Mouse (Mus musculus) heart, adult 2 months (tissue): ENCODE measurements around the gene Tmem255b. TPM values are rescaled to one million over a fixed set of nuclear protein-coding genes. Genes with fewer than 3 reads are reported as not detected.

Experiments
- DNase-seq, 2 experiments: peaks; one replicate each; pipeline ENCODE4 v3.0.0; 2021
- H3K27ac ChIP-seq: fragments of 200-600 bp; 2 replicates; pipeline ENCODE4 v1.8.1; 2022
- H3K27me3 ChIP-seq: fragments of 200-500 bp; 2 replicates; pipeline ENCODE4 v1.6.1; 2012; ENCODE audit warnings: mild to moderate bottlenecking, low read length, inconsistent platforms, mixed read lengths; ENCODE audit not compliant: control insufficient read depth, insufficient read depth
- H3K36me3 ChIP-seq: fragments of 200-500 bp; 2 replicates; pipeline ENCODE4 v1.6.1; 2012; ENCODE audit warnings: low read length, inconsistent platforms; ENCODE audit not compliant: control insufficient read depth, insufficient read depth
- H3K4me1 ChIP-seq: fragments of 200-500 bp; 2 replicates; pipeline ENCODE4 v1.6.1; 2011; ENCODE audit warnings: low read length; ENCODE audit not compliant: control insufficient read depth, insufficient read depth
- H3K4me3 ChIP-seq: fragments of 200-600 bp; 2 replicates; pipeline ENCODE4 v1.8.1; 2022
- H3K79me2 ChIP-seq: fragments of 200-500 bp; replicated peaks from 2 replicates; pipeline ENCODE4 v1.6.1; 2012; ENCODE audit warnings: mild to moderate bottlenecking, inconsistent platforms, low read length, moderate library complexity, mixed read lengths; ENCODE audit not compliant: control insufficient read depth, insufficient read depth
- H3K9ac ChIP-seq: fragments of 200-500 bp; 2 replicates; pipeline ENCODE4 v1.6.1; 2012; ENCODE audit warnings: low read depth, mild to moderate bottlenecking, control low read depth, inconsistent platforms, low read length, mixed read lengths
- CTCF ChIP-seq: fragments of 200-600 bp; IDR thresholded peaks from 2 replicates; pipeline ENCODE4 v1.8.1; 2022; ENCODE audit warnings: antibody characterized with exemption, mild to moderate bottlenecking, moderate library complexity
- EP300 ChIP-seq: fragments of 200-500 bp; IDR thresholded peaks from 2 replicates; pipeline ENCODE4 v1.6.1; 2011; ENCODE audit warnings: low read depth, low read length, control low read depth; ENCODE audit not compliant: insufficient read depth
- POLR2A ChIP-seq: fragments of 200-500 bp; IDR thresholded peaks from 2 replicates; pipeline ENCODE4 v1.6.1; 2011; ENCODE audit warnings: mild to moderate bottlenecking, low read depth, low read length, control low read depth; ENCODE audit not compliant: insufficient read depth
- WGBS: fragments of 180-500 bp; shearing (Covaris S2); methylation state at CpG from one replicate; pipeline ENCODE4 v1.1.7; 2018; 5-methylcytosine and 5-hydroxymethylcytosine counted together
- intact Hi-C: fragments of 180-260 bp; cut with DNase I; formaldehyde crosslinking; loops from one replicate; pipeline ENCODE4 v1.15.1; 2025
- polyA plus RNA-seq: library from polyadenylated mRNA; depleted of rRNA; stranded (reverse); fragments of >200 nt; gene quantifications from 2 replicates; pipeline ENCODE4 v1.2.3, GENCODE M21; 2012
- total RNA-seq, 2 experiments: library from RNA; stranded (reverse); gene quantifications; 2 replicates each; pipeline ENCODE4 v1.2.3; 2021

Tmem255b gene
- total and polyA plus RNA-seq, 3 experiments: 4.8 to 10.2 (median 8.0) TPM

DNA sequence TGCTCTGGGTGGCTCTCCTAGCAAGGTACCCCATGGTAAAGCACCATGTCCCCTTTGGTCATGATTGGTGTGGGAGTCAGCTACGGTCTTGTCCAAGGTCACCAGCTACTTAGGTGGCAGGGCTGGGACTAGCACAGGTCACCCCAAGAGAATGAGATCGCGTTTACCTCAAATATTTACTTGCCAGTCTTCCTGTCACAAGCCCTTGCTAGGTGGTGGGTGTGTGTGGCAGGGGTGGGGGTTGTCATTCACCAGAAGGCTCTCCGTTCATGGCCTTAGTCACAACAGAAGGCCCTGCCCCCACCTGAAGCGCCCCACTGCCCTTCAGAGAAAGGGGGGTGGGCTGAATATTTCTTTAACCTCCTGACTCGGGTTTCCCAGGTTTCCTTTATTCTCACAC lies 31.5 kb upstream of the Tmem255b start:
- H3K4me1 ChIP-seq: no peaks in the 10 kb centered on the region
- H3K36me3 ChIP-seq: no peaks in the 10 kb centered on the region
- no peak overlapping the region for H3K27ac ChIP-seq
- intact Hi-C loops: no loop called here
- TF ChIP-seq CTCF (no peak), POLR2A (no peak), EP300 (no peak)
- no peak overlapping the region for H3K4me3 ChIP-seq
- H3K27me3 ChIP-seq: no peaks in the 10 kb centered on the region
- no peak overlapping the region for H3K9ac ChIP-seq
- H3K79me2 ChIP-seq: no peaks in the 10 kb centered on the region
- WGBS: 75% methylated on average over 6 of the region's 6 CpGs
- no peak for DNase-seq

- Histone ChIP-seq H3K27me3 (no peaks in the 10 kb centered on the region), H3K4me3 (no peak within 1 kb of the TSS), H3K79me2 (no peaks in the 10 kb centered on the region), H3K4me1 (no peaks in the 10 kb centered on the region), H3K27ac (no peak within 1 kb of the TSS), H3K36me3 (no peaks in the 10 kb centered on the region), H3K9ac (no peak within 1 kb of the TSS)
- intact Hi-C loops: no loop called here
- WGBS: 69% methylated on average over 5 of the region's 5 CpGs
- no peak for DNase-seq
- TF ChIP-seq CTCF (no peak), POLR2A (no peak), EP300 (no peak)
Measured at GRCm38 (mm10) chr8:13404666-13405131, 30.3 kb upstream of the Tmem255b start, which contains the start of gene Grk1. Gene Grk1, plus strand, starts transcription at chr8:13405081.

DNA sequence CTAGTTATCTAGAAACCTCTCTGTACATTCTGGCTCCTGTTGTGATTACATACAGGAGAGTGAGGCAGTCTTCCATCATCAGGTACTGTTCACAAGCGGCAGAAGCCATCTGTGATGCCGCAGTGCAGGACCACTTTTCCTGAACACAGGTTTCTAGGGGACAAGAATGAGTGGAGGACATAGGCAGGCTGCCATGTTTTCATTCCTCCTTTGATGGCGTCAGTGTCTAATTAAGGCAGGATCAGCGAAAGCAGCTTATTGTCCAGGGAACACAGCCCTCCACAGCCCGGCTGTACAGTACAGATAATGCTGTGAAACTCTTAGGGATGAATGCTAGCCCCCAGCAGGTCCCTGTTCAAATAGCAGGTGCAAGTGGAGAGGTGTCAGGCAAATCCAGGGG lies 29.0 kb upstream of the Tmem255b start:
- no peaks in the 10 kb centered on the region for H3K4me1 ChIP-seq
- no peaks in the 10 kb centered on the region for H3K36me3 ChIP-seq
- no peaks in the 10 kb centered on the region for H3K79me2 ChIP-seq
- H3K27me3 ChIP-seq: no peaks in the 10 kb centered on the region
- 81% methylated on average over 5 of the region's 5 CpGs for WGBS
- H3K9ac ChIP-seq: no peak overlapping the region
- intact Hi-C loops: no loop called here
- no peak overlapping the region for H3K4me3 ChIP-seq
- TF ChIP-seq CTCF (no peak), EP300 (no peak), POLR2A (no peak)
- DNase-seq: no peak
- no peak overlapping the region for H3K27ac ChIP-seq

DNA sequence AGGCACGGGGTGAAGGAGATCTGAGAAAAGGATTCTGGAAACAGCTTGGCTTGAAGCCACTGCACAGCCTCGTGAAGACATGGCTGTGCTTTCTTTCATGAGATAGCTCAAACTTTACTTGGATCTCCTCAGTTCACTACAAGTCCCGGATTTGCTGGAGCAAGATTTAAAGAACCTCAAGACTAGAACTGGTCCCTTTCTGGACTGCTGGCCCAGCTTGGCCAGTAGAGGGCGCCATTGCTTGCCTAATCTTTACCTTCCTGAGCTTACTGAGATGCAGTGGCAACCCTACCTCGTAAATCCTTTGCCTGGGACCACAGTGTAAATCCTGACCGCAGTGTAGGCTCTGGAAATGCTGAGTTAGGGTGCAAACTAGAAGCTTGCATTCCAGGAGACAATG lies 23.4 kb upstream of the Tmem255b start:
- TF ChIP-seq EP300 (peak; percentile 64; the same call in 1 of the 2 replicates), POLR2A (no peak), CTCF (peak; percentile 90)
- no peak overlapping the region for H3K4me3 ChIP-seq
- H3K27ac ChIP-seq: no peak overlapping the region
- no peaks in the 10 kb centered on the region for H3K79me2 ChIP-seq
- intact Hi-C loops: loop anchor here (1.0 kb wide), 2 partner anchors 51 to 343 kb away; no protein-coding TSS in a partner anchor
- no peaks in the 10 kb centered on the region for H3K4me1 ChIP-seq
- no peaks in the 10 kb centered on the region for H3K27me3 ChIP-seq
- H3K36me3 ChIP-seq: no peaks in the 10 kb centered on the region
- WGBS: 26% methylated on average over 6 of the region's 6 CpGs
- peak; percentile 53 to 74 for DNase-seq
- no peak overlapping the region for H3K9ac ChIP-seq

- no peak overlapping the region for H3K4me3 ChIP-seq
- intact Hi-C loops: loop anchor here (2.0 kb wide), 1 partner anchor 134 kb away; no protein-coding TSS in a partner anchor
- 54% methylated on average over 13 of the region's 13 CpGs for WGBS
- H3K36me3 ChIP-seq: no peaks in the 10 kb centered on the region
- H3K27ac ChIP-seq: no peak overlapping the region
- DNase-seq: peak; percentile 48 to 79
- peak; percentile 78 for TF ChIP-seq EP300
- no peak for TF ChIP-seq POLR2A
- peak; percentile 92 for TF ChIP-seq CTCF
- no peak overlapping the region for H3K9ac ChIP-seq
- H3K4me1 ChIP-seq: no peaks in the 10 kb centered on the region
- H3K79me2 ChIP-seq: no peaks in the 10 kb centered on the region
- no peaks in the 10 kb centered on the region for H3K27me3 ChIP-seq
Measured at GRCm38 (mm10) chr8:13412891-13413558, 22.0 kb upstream of the Tmem255b start.

DNA sequence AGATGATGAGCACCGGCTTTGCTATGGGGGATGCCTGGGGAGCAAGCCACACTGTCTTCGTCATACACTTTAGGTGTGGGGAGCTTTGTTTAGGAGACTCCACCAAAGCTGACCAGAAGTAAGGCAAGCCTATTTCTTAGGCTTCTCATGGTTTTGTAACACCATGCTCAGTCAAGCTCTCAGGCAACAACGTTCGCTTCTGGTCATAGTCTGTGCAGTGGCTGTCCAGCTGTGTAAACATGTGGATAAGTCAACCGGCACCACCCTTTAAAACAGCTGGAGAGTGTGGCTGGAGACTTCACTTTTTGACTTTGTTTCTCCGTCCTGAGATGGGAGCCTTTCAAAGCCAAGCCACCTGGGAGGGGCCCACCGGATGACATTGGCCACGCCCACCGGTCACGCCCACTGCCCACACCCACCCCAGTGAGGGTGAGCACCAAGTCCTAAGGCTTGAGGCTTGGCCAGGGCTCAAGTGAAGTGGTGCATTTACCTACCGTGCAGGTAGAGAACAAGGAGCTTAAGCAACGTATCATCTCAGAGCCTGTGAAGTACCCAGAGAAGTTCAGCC lies 21.1 kb upstream of the Tmem255b start:
- H3K9ac ChIP-seq: no peak overlapping the region
- TF ChIP-seq POLR2A: no peak
- TF ChIP-seq EP300: no peak
- TF ChIP-seq CTCF: no peak
- WGBS: 44% methylated on average over 12 of the region's 12 CpGs
- intact Hi-C loops: loop anchor here (2.0 kb wide), 1 partner anchor 133 kb away; no protein-coding TSS in a partner anchor
- H3K4me1 ChIP-seq: no peaks in the 10 kb centered on the region
- H3K27ac ChIP-seq: no peak overlapping the region
- peak in 1 of 2 experiments; percentile 30 for DNase-seq
- no peaks in the 10 kb centered on the region for H3K36me3 ChIP-seq
- H3K79me2 ChIP-seq: no peaks in the 10 kb centered on the region
- no peak overlapping the region for H3K4me3 ChIP-seq
- no peaks in the 10 kb centered on the region for H3K27me3 ChIP-seq
